Mouse (Mus musculus) liver, embryonic 13.5 days (tissue): ENCODE measurements around the gene Slc16a12. TPM values are rescaled to one million over a fixed set of nuclear protein-coding genes. Genes with fewer than 3 reads are reported as not detected.
"Not testable (repeated sequence)": the region's sequence is repeated elsewhere in the genome, so short reads cannot be mapped to it uniquely, and the experiment has no call there.

Experiments used
- ATAC-seq: fragments of 200-750 bp; cut with Nextera tagmentation; 2 replicates; pipeline ENCODE4 v1.8.0; 2017; ENCODE audit warnings: low read depth, mild to moderate bottlenecking, moderate number of reproducible peaks, moderate library complexity
- DNase-seq: peaks from one replicate; pipeline ENCODE4 v3.0.0; 2022
- H3K27ac ChIP-seq: fragments of 300-500 bp; sonication (generic); 2 replicates; pipeline ENCODE4 v1.5.1; 2015; ENCODE audit warnings: moderate library complexity, mild to moderate bottlenecking, inconsistent platforms
- H3K27me3 ChIP-seq: fragments of 300-500 bp; sonication (generic); 2 replicates; pipeline ENCODE4 v1.6.1; 2015; ENCODE audit warnings: mild to moderate bottlenecking, inconsistent platforms
- H3K36me3 ChIP-seq: fragments of 300-500 bp; sonication (generic); 2 replicates; pipeline ENCODE4 v1.6.1; 2015; ENCODE audit warnings: mild to moderate bottlenecking, inconsistent platforms
- H3K4me1 ChIP-seq: fragments of 300-500 bp; sonication (generic); replicated peaks from 2 replicates; pipeline ENCODE4 v1.6.1; 2015; ENCODE audit warnings: inconsistent platforms
- H3K4me2 ChIP-seq: fragments of 300-500 bp; sonication (generic); 2 replicates; pipeline ENCODE4 v1.6.1; 2015; ENCODE audit warnings: inconsistent platforms, mild to moderate bottlenecking, moderate library complexity
- H3K4me3 ChIP-seq: fragments of 300-500 bp; sonication (generic); replicated peaks from 2 replicates; pipeline ENCODE4 v1.5.1; 2015; ENCODE audit warnings: mild to moderate bottlenecking, inconsistent platforms
- H3K9ac ChIP-seq: fragments of 300-500 bp; sonication (generic); 2 replicates; pipeline ENCODE4 v1.6.1; 2015; ENCODE audit warnings: mild to moderate bottlenecking, inconsistent platforms
- H3K9me3 ChIP-seq: fragments of 300-500 bp; sonication (generic); replicated peaks from 2 replicates; pipeline ENCODE4 v1.6.1; 2016; ENCODE audit warnings: inconsistent platforms
- WGBS: fragments of 180-500 bp; shearing (Covaris S2); methylation state at CpG from one replicate; pipeline ENCODE4 v1.1.7; 2015; ENCODE audit not compliant: insufficient replicate concordance; 5-methylcytosine and 5-hydroxymethylcytosine counted together
- polyA plus RNA-seq: library from polyadenylated mRNA; unstranded; fragments of >200 nt; fragmentation: Nextera tagmentation; extraction: Ambion mirVana; gene quantifications from 2 replicates; pipeline ENCODE4 v1.2.1, GENCODE M21; 2015

The Slc16a12 gene
- polyA plus RNA-seq, 1 experiment from 2014 or later: 8.1 TPM

DNA sequence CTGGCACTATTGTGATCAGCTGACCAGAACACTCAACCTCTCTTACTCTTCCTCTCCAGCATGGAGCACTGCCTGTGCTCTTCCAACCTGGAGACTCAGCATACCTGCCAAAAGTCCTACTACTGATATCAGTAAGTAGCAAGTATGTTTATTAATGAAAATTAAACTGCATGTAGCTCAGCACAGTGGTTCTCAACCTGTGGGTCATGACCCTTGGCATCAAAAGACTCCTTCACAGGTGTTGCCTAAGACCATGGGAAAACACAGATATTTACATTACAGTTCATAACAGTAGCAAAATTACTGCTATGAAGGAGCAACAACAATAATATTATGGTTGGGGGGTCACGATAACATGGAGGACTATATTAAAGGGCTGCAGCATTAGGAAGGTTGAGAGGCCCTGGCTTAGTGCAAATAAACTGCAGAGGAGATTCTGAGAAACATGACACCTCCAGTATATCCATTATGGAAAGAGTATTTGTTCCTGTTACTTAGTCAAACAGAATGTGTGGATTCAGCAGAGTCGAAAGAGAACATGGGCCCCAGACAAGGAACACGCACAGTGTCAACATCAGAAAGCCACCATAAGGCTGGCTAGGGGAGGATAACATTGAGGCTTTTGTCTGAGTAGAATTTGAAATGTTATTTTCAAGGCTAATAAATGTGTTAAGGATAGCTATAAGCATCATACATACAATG lies 5.5 kb upstream of the Slc16a12 start:
- Histone ChIP-seq H3K27ac (no peak overlapping the region), H3K4me3 (no peak overlapping the region), H3K9me3 (no peaks in the 10 kb centered on the region), H3K27me3 (peaks cover 8% of the 10 kb centered on the region), H3K4me2 (no peak overlapping the region), H3K36me3 (no peaks in the 10 kb centered on the region), H3K4me1 (no peaks in the 10 kb centered on the region), H3K9ac (no peak overlapping the region)
- ATAC-seq: no peak
- WGBS: 60% methylated on average over 3 of the region's 3 CpGs
- no peak for DNase-seq

DNA sequence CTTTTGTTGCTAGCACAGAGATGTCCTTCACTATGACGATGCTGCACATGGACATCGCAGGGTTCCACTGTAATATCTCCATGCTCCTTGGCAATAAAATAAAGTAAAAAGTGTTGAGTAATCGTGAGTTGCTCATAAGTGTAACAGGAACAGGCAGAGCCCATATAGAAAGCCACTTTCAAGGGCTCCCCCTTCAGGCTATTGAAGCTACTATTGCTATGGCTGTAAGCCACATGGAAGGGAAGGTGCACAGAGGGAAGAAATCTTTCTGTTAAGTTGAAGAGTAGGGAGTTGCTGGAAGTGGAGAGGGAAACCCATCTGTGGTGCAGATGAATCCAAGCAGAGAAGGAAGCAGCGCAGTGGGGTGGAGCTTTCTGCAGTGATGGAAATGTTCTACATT lies 4.1 kb upstream of the Slc16a12 start:
- no peak overlapping the region for H3K27ac ChIP-seq
- 62% methylated on average over 4 of the region's 4 CpGs for whole genome bisulfite sequencing
- no peak overlapping the region for H3K9ac ChIP-seq
- H3K4me3 ChIP-seq: no peak overlapping the region
- ATAC-seq: no peak
- no peak for DNase-seq
- no peaks in the 10 kb centered on the region for H3K9me3 ChIP-seq
- no peaks in the 10 kb centered on the region for H3K4me1 ChIP-seq
- no peak overlapping the region for H3K4me2 ChIP-seq
- peaks cover 21% of the 10 kb centered on the region for H3K27me3 ChIP-seq
- H3K36me3 ChIP-seq: no peaks in the 10 kb centered on the region

DNA sequence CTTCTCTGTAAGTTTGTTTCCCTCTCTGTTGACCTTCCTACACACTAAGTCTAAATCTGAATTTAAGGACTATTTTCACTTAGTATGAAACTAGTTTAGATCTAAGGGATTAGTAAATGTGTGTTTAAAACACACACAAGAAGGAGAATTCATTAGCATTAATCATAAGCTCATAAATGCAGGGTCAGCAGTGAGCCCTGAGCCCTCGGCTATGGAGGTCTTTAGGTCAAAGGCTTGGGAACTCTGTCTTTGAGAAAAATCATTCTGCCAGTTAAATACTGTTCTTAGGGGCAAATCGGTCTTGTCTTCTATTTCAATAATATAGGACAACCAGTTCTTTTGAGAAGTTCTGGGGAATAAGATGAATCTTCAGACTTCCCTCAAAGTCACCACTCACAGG lies 1.9 kb upstream of the Slc16a12 start:
- no peak overlapping the region for H3K4me2 ChIP-seq
- no peaks in the 10 kb centered on the region for H3K36me3 ChIP-seq
- H3K27me3 ChIP-seq: peaks cover 30% of the 10 kb centered on the region
- no peaks in the 10 kb centered on the region for H3K9me3 ChIP-seq
- no peak for DNase-seq
- H3K9ac ChIP-seq: no peak overlapping the region
- no peaks in the 10 kb centered on the region for H3K4me1 ChIP-seq
- WGBS: 58% methylated on average over 2 of the region's 2 CpGs
- H3K4me3 ChIP-seq: no peak overlapping the region
- ATAC-seq: no peak
- no peak overlapping the region for H3K27ac ChIP-seq

DNA sequence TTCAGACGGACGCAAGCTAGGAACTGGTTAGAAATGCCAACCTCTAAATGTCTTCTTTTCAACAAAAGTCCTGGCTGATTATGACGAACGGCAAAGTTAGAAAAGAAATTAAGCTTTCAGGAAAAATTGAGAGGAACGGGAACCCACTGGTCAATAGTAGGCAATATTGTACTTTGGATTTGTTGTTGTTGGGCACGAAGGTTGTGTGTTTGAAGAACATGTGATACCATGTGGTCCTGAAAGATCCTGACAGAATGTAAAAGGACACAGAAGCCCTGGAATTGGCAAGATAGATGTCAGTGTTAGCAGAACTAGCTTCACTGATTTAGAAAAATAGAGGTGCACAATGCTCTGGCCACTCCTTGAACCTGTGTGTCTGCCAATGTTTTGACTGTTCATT lies 880 bp upstream of the Slc16a12 start:
- WGBS: 79% methylated on average over 6 of the region's 6 CpGs
- not testable (repeated sequence) for DNase-seq, ATAC-seq

DNA sequence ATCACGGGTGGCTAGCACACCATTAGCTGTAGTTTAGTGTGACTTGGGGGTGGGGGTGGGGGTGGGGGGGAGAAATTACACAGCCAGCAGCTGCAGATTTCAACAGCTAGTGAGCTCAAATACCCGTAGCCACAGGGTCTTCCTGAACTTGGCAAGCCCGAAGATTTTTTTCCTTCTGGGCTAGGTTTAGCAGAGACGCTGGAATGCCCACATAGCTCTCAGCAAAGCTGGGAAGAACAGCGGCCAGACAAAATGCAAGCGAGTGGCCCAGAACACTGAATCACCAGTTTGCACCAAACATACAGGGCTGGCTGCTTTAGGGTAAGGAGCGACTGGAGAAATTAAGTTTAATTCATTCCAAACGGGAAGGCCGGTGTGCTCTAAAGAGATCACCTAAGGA lies 888 bp downstream of the Slc16a12 start:
- peak overlapping the region; percentile 72 for H3K27ac ChIP-seq
- H3K4me1 ChIP-seq: no peaks in the 10 kb centered on the region
- peak overlapping the region; percentile 64; the same call in 1 of the 2 replicates for H3K9ac ChIP-seq
- no peaks in the 10 kb centered on the region for H3K9me3 ChIP-seq
- no peak for ATAC-seq
- peak overlapping the region; percentile 62 for H3K4me3 ChIP-seq
- H3K27me3 ChIP-seq: peaks cover 30% of the 10 kb centered on the region
- 20% methylated on average over 9 of the region's 9 CpGs for WGBS
- peak overlapping the region; percentile 65 for H3K4me2 ChIP-seq
- no peak for DNase-seq
- H3K36me3 ChIP-seq: no peaks in the 10 kb centered on the region

More for the DNA sequence above, 880 bp upstream of the Slc16a12 start:
- H3K9me3 ChIP-seq, H3K27ac ChIP-seq, H3K4me3 ChIP-seq, H3K9ac ChIP-seq, H3K36me3 ChIP-seq, H3K4me2 ChIP-seq, H3K4me1 ChIP-seq: not testable (repeated sequence)
- peaks cover 30% of the 10 kb centered on the region for H3K27me3 ChIP-seq

DNA sequence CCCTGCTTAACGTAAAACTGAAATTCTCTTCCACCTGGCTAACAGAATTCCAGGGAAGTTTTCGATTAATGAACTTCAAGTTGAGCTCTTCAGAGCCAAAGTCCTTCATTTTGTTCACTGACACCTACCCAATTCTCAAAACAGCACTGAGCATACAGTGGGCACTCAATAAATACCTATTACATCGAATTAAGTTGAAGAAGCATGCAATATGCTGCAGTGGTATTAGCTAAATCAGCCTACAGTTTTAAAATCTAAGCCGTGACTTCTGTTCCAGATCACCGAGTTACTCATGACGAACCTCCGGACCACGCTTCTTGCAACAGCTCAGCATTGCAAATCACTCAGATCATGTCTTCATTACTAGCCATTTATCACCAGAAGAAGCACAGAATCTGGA lies 2.1 kb downstream of the Slc16a12 start:
- no peak for DNase-seq
- Histone ChIP-seq H3K4me2 (peak overlapping the region; percentile 65), H3K36me3 (no peaks in the 10 kb centered on the region), H3K27me3 (peaks cover 30% of the 10 kb centered on the region), H3K4me1 (no peaks in the 10 kb centered on the region), H3K27ac (no peak overlapping the region), H3K4me3 (no peak overlapping the region), H3K9ac (no peak overlapping the region), H3K9me3 (no peaks in the 10 kb centered on the region)
- WGBS: 69% methylated on average over 8 of the region's 8 CpGs
- no peak for ATAC-seq

DNA sequence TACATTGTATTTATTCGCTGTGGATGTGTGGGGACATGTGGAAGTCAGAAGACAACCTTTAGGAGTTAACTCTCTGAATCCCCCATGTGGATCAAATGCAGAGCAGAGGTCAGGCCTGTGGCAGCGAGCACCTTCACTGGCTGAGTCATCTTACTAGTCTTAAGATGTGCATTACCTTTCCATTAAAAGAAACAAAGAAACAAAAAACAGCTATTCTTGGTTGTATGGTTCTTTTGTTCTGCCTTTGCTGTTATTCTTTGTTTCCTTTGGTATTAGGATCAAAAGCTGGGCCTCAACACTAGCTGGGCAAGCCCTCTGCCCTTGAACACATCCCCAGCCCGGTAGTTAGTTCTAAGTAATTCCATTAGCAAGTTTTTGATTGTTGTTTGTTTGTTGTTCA lies 9.2 kb downstream of the Slc16a12 start:
- ATAC-seq (no peak), DNase-seq (no peak)
- peaks cover 4% of the 10 kb centered on the region; the same call in 1 of the 2 replicates for H3K4me1 ChIP-seq
- no peaks in the 10 kb centered on the region for H3K9me3 ChIP-seq
- H3K36me3 ChIP-seq: no peaks in the 10 kb centered on the region
- H3K4me3 ChIP-seq: no peak overlapping the region
- H3K27ac ChIP-seq: no peak overlapping the region
- WGBS: 66% methylated on average over 3 of the region's 3 CpGs
- H3K27me3 ChIP-seq: no peaks in the 10 kb centered on the region
- no peak overlapping the region for H3K4me2 ChIP-seq
- no peak overlapping the region for H3K9ac ChIP-seq

DNA sequence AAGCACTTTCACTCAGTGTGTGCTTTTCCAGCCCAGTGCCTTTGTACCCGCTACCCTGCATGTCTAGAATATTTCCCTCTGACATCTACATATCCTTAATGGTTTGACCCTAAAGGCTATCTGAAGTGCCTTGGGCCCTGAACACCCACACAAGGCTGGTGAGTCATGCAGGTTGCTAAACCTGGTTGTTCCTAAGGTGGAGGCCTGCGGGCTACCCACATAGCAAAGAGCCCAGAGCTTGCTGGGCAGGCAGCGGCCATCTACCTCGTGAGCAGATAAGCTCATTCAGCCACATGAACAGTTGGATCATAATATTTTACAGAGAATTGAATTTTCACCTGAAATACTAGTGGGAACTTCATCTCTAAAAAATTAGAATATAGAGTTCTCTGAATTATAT lies 11.2 kb downstream of the Slc16a12 start:
- Histone ChIP-seq H3K27me3 (no peaks in the 10 kb centered on the region), H3K9me3 (no peaks in the 10 kb centered on the region), H3K4me1 (peaks cover 4% of the 10 kb centered on the region; the same call in 1 of the 2 replicates), H3K4me2 (no peak overlapping the region), H3K9ac (no peak overlapping the region), H3K27ac (no peak overlapping the region), H3K4me3 (no peak overlapping the region), H3K36me3 (no peaks in the 10 kb centered on the region)
- ATAC-seq (no peak), DNase-seq (no peak)
- whole genome bisulfite sequencing: 72% methylated on average over 4 of the region's 4 CpGs

DNA sequence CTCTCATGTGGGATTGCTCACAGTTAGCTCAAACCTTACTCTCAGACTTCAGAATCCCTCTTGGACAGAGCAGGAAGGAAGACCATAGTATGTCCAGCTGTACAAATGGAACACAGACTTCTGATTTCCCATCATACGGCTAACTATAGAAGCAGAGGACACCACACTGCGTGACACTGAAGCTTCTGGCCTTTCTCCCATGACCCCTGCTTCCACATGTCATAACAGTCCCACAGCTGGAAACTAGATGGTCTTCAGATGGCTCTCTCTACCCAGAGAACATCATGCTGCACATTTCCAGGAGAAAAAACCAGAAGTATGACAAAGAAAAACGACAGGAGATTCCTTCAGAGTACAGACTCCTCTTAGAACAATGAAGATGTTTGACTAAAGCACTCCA lies 14.1 kb downstream of the Slc16a12 start:
- no peak overlapping the region for H3K27ac ChIP-seq
- H3K4me2 ChIP-seq: no peak overlapping the region
- H3K27me3 ChIP-seq: no peaks in the 10 kb centered on the region
- no peak overlapping the region for H3K9ac ChIP-seq
- H3K4me3 ChIP-seq: no peak overlapping the region
- no peaks in the 10 kb centered on the region for H3K9me3 ChIP-seq
- ATAC-seq (no peak), DNase-seq (no peak)
- WGBS: 52% methylated on average over 3 of the region's 3 CpGs
- H3K36me3 ChIP-seq: no peaks in the 10 kb centered on the region
- peaks cover 4% of the 10 kb centered on the region for H3K4me1 ChIP-seq

DNA sequence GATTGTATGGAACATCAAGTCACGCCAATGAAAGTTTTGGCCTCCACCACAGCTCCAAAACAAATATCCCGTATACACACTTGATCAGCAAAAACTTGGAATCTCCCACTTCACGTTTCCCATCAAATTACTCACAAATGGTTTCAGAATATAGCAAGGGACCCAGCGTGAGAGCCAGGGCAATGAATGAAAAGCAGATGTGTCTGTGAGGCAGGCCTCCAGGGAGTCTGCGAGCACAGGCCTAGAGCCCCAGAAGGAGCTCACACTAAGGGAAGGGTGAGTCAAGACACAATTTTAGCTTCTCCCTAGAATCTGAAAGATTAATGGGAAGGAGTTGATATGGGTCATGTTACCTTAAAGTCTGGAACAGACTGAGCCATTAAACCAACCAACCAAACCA lies 15.7 kb downstream of the Slc16a12 start:
- H3K9ac ChIP-seq: no peak overlapping the region

DNA sequence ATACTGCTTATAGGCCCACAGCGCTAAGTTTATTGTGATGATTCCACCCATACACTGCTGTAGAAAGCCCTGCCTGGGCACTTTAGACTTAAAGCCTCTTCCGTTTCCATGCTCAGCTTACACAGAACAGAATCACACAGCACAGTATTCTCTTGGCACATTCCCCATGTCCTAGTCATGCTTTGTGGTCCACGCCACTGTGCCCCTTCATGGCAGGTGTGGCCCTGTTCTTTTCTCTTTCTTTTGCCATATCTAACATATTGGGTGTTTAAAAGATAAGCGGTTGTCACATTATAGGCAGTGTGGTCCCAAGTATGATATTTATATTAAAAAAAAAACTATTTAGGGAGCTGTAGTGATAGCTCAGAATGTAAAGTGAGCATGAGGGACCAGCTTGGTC lies 16.5 kb downstream of the Slc16a12 start:
- DNase-seq (no peak), ATAC-seq (no peak)
- H3K27ac ChIP-seq: no peak overlapping the region
- 72% methylated on average over 4 of the region's 4 CpGs for WGBS
- H3K9ac ChIP-seq: no peak overlapping the region
- no peak overlapping the region for H3K4me3 ChIP-seq
- H3K9me3 ChIP-seq: no peaks in the 10 kb centered on the region
- no peaks in the 10 kb centered on the region for H3K27me3 ChIP-seq
- H3K4me2 ChIP-seq: no peak overlapping the region
- H3K4me1 ChIP-seq: peaks cover under 1% of the 10 kb centered on the region
- H3K36me3 ChIP-seq: no peaks in the 10 kb centered on the region

More for the DNA sequence above, 15.7 kb downstream of the Slc16a12 start:
- H3K4me2 ChIP-seq: no peak overlapping the region
- DNase-seq (no peak), ATAC-seq (no peak)
- H3K4me1 ChIP-seq: peaks cover 4% of the 10 kb centered on the region
- H3K27me3 ChIP-seq: no peaks in the 10 kb centered on the region
- no peak overlapping the region for H3K27ac ChIP-seq
- WGBS: 67% methylated on average over 5 of the region's 5 CpGs
- H3K4me3 ChIP-seq: no peak overlapping the region
- H3K9me3 ChIP-seq: no peaks in the 10 kb centered on the region
- H3K36me3 ChIP-seq: no peaks in the 10 kb centered on the region

DNA sequence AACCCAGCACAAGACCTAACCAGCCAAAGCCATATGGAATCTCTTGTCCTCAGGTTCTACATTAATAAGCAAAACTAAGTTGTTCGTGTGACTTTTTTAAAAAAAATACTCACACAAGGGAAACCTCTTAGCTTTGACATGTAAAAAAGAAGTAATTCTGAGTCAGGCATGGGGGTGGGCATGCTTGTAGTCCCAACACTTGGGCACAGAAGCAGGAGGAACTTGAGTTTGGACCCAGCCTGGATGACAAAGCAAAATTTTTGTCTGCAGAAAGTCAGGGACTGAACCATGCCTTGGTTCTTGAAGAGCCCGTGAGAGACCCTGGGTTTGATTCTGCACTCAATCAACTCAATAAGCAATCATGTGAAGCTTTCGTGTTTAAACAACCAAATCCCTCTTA lies 17.6 kb downstream of the Slc16a12 start:
- Histone ChIP-seq H3K4me3 (no peak overlapping the region), H3K9me3 (no peaks in the 10 kb centered on the region), H3K27ac (no peak overlapping the region), H3K4me1 (no peaks in the 10 kb centered on the region; the same call in 1 of the 2 replicates), H3K4me2 (no peak overlapping the region), H3K9ac (no peak overlapping the region), H3K36me3 (no peaks in the 10 kb centered on the region), H3K27me3 (no peaks in the 10 kb centered on the region)
- ATAC-seq (no peak), DNase-seq (no peak)
- 31% methylated on average over 3 of the region's 3 CpGs for WGBS
